Mouse (Mus musculus) c-Kit-negative CD71-positive TER-119-positive erythroid progenitor cells, embryonic 14.5 days (primary cell): Measurements from ENCODE around the gene Gm17693.
"Not testable (repeated sequence)": the region's sequence is repeated elsewhere in the genome, so short reads cannot be mapped to it uniquely, and the experiment has no call there.

Experiments
- DNase-seq: peaks from one replicate; pipeline ENCODE4 v3.0.0-alpha.2; 2013; ENCODE audit warnings: low read depth, low spot score

Gene Gm17693

DNA sequence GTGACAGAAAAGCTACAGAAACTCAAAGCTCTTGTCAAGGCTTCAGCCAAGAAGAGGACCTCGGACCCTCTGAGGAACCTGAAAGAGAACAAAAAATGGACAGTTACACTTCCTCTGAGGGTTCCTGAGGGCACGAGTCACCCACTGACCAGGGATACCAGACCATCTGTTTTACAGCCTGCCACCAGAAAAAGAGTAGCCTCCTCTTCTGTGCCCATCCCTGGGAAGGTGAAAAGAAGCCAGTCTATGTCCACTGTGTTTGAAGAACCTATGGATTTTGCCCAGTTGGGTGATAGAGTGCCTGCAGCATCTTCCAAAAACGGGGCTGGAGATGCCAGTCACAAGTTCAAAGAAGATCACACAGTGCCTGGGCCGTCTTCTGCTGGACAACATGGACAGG lies at the start of gene Gm17693:
Gene Gm17693 (plus strand): TSS at position 301 of the 400 bp plus-strand sequence.
- not testable (repeated sequence) for DNase-seq
